Mouse (Mus musculus) MEL (cell line): ENCODE measurements at regions not wholly inside any gene's neighbourhood (a gene's known extent, or its start where the extent isn't known, plus 50 kb on each side); places are given as distances from the start of the nearest gene placed in this dataset.

ENCODE experiments used
- DNase-seq: peaks from one replicate; pipeline ENCODE4 v3.0.0; 2011; ENCODE audit warnings: low read depth, low spot score
- H3K27ac ChIP-seq: 2 replicates; pipeline ENCODE4 v1.5.1; 2012; ENCODE audit warnings: low read depth, mild to moderate bottlenecking, control low read depth, low read length, moderate library complexity; ENCODE audit not compliant: control insufficient read depth
- H3K27me3 ChIP-seq, 2 experiments: fragments of 150-350 bp in 1 of 2; sonication (generic) in 1 of 2; 2 replicates each; pipeline ENCODE4 v1.6.1; 2012; ENCODE audit warnings: low read length in 2 of 2, mild to moderate bottlenecking in 2 of 2, improper control_type of control experiment in 1 of 2, moderate library complexity in 1 of 2; ENCODE audit not compliant: insufficient read depth in 2 of 2, control insufficient read depth in 1 of 2
- H3K36me3 ChIP-seq, 2 experiments: 2 replicates each; pipeline ENCODE4 v1.6.1; 2012 to 2014; ENCODE audit warnings: low read length in 2 of 2, improper control_type of control experiment in 1 of 2, inconsistent platforms in 1 of 2, mild to moderate bottlenecking in 1 of 2; ENCODE audit not compliant: insufficient read depth in 2 of 2, control insufficient read depth in 1 of 2
- H3K4me1 ChIP-seq, 2 experiments: fragments of 150-350 bp in 1 of 2; sonication (generic) in 1 of 2; 2 replicates each; pipeline ENCODE4 v1.6.1; 2012; ENCODE audit warnings: low read length in 2 of 2, improper control_type of control experiment in 1 of 2, mild to moderate bottlenecking in 1 of 2; ENCODE audit not compliant: insufficient read depth in 2 of 2, control insufficient read depth in 1 of 2
- H3K4me3 ChIP-seq, 2 experiments: fragments of 150-350 bp in 1 of 2; sonication (generic) in 1 of 2; 2 replicates each; pipeline ENCODE4 v1.5.1; 2012; ENCODE audit warnings: low read depth in 2 of 2, low read length in 2 of 2, mild to moderate bottlenecking in 2 of 2, moderate library complexity in 2 of 2, control low read depth in 1 of 2, improper control_type of control experiment in 1 of 2; ENCODE audit not compliant: control insufficient read depth in 1 of 2, insufficient read depth in 1 of 2
- H3K79me2 ChIP-seq: 2 replicates; pipeline ENCODE4 v1.6.1; 2012; ENCODE audit warnings: mild to moderate bottlenecking, low read length, moderate library complexity; ENCODE audit not compliant: control insufficient read depth, poor library complexity, insufficient read depth
- H3K9ac ChIP-seq: 2 replicates; pipeline ENCODE4 v1.6.1; 2012; ENCODE audit warnings: low read depth, mild to moderate bottlenecking, control low read depth, low read length, moderate library complexity; ENCODE audit not compliant: control insufficient read depth, poor library complexity, severe bottlenecking
- H3K9me3 ChIP-seq: fragments of 150-350 bp; sonication (generic); replicated peaks from 2 replicates; pipeline ENCODE4 v1.6.1; 2012; ENCODE audit warnings: mild to moderate bottlenecking, low read length, improper control_type of control experiment, moderate library complexity; ENCODE audit not compliant: insufficient read depth
- CHD2 ChIP-seq: IDR thresholded peaks from 2 replicates; pipeline ENCODE4 v1.6.1; 2011; ENCODE audit warnings: low read length, improper control_type of control experiment
- CTCF ChIP-seq, 3 experiments: IDR thresholded peaks in 2 of 3; conservative IDR thresholded peaks in 1 of 3; 2 replicates each; pipeline ENCODE4 v1.5.1; 2011 to 2012; ENCODE audit warnings: low read length in 3 of 3, low read depth in 2 of 3, mild to moderate bottlenecking in 2 of 3, improper control_type of control experiment in 1 of 3, inconsistent platforms in 1 of 3, mixed read lengths in 1 of 3, moderate library complexity in 1 of 3; ENCODE audit not compliant: control insufficient read depth in 1 of 3, insufficient read depth in 1 of 3, poor library complexity in 1 of 3, severe bottlenecking in 1 of 3
- ELF1 ChIP-seq: IDR thresholded peaks from 2 replicates; pipeline ENCODE4 v1.6.1; 2014; ENCODE audit warnings: low read depth, mild to moderate bottlenecking, inconsistent platforms, low read length, improper control_type of control experiment, moderate library complexity
- ETS1 ChIP-seq: IDR thresholded peaks from 2 replicates; pipeline ENCODE4 v1.6.1; 2012; ENCODE audit warnings: low read depth, mild to moderate bottlenecking, inconsistent platforms, low read length, improper control_type of control experiment, moderate library complexity
- GABPA ChIP-seq: IDR thresholded peaks from 2 replicates; pipeline ENCODE4 v1.6.1; 2012; ENCODE audit warnings: low read depth, mild to moderate bottlenecking, inconsistent platforms, low read length, improper control_type of control experiment, moderate library complexity
- GATA1 ChIP-seq: IDR thresholded peaks from 2 replicates; pipeline ENCODE4 v1.6.1; 2011; ENCODE audit warnings: low read depth, low read length, improper control_type of control experiment
- KAT2A ChIP-seq: conservative IDR thresholded peaks from 2 replicates; pipeline ENCODE4 v1.6.1; 2012; ENCODE audit warnings: low read depth, low read length, improper control_type of control experiment, inconsistent platforms
- MAX ChIP-seq: IDR thresholded peaks from 2 replicates; pipeline ENCODE4 v1.6.1; 2011; ENCODE audit warnings: low read length, improper control_type of control experiment
- MAZ ChIP-seq: IDR thresholded peaks from 2 replicates; pipeline ENCODE4 v1.6.1; 2012; ENCODE audit warnings: low read depth, mild to moderate bottlenecking, inconsistent platforms, low read length, improper control_type of control experiment
- MYB ChIP-seq: IDR thresholded peaks from 2 replicates; pipeline ENCODE4 v1.6.1; 2011; ENCODE audit warnings: mild to moderate bottlenecking, low read depth, low read length, improper control_type of control experiment
- MYC ChIP-seq: IDR thresholded peaks from 2 replicates; pipeline ENCODE4 v1.6.1; 2011; ENCODE audit warnings: low read depth, mild to moderate bottlenecking, low read length, improper control_type of control experiment, moderate library complexity
- NELFE ChIP-seq: IDR thresholded peaks from 2 replicates; pipeline ENCODE4 v1.6.1; 2011; ENCODE audit warnings: low read depth, low read length, improper control_type of control experiment
- POLR2A ChIP-seq, 2 experiments: IDR thresholded peaks; 2 replicates each; pipeline ENCODE4 v1.6.1; 2011 to 2012; ENCODE audit warnings: low read length in 2 of 2, mild to moderate bottlenecking in 2 of 2, control low read depth in 1 of 2, improper control_type of control experiment in 1 of 2, low read depth in 1 of 2, moderate library complexity in 1 of 2; ENCODE audit not compliant: control insufficient read depth in 1 of 2, insufficient read depth in 1 of 2, poor library complexity in 1 of 2
- POLR2AphosphoS2 ChIP-seq: IDR thresholded peaks from 2 replicates; pipeline ENCODE4 v1.6.1; 2011; ENCODE audit warnings: low read length, improper control_type of control experiment
- POLR2AphosphoS5 ChIP-seq: IDR thresholded peaks from 2 replicates; pipeline ENCODE4 v1.6.1; 2012; ENCODE audit warnings: low read depth, borderline replicate concordance, mild to moderate bottlenecking, inconsistent platforms, low read length, moderate library complexity, mixed read lengths
- RAD21 ChIP-seq: IDR thresholded peaks from 2 replicates; pipeline ENCODE4 v1.6.1; 2011; ENCODE audit warnings: mild to moderate bottlenecking, low read depth, low read length, improper control_type of control experiment
- RCOR1 ChIP-seq: IDR thresholded peaks from 2 replicates; pipeline ENCODE4 v1.6.1; 2012; ENCODE audit warnings: low read depth, mild to moderate bottlenecking, inconsistent platforms, low read length, improper control_type of control experiment
- SIN3A ChIP-seq: IDR thresholded peaks from 2 replicates; pipeline ENCODE4 v1.6.1; 2012; ENCODE audit warnings: low read length, improper control_type of control experiment, inconsistent platforms
- TAL1 ChIP-seq: IDR thresholded peaks from 2 replicates; pipeline ENCODE4 v1.6.1; 2012; ENCODE audit warnings: mild to moderate bottlenecking, inconsistent platforms, low read length, moderate library complexity, mixed read lengths
- TBP ChIP-seq: IDR thresholded peaks from 2 replicates; pipeline ENCODE4 v1.8.0; 2011; ENCODE audit warnings: low read depth, low read length, improper control_type of control experiment
- TCF12 ChIP-seq: IDR thresholded peaks from 2 replicates; pipeline ENCODE4 v1.6.1; 2014; ENCODE audit warnings: low read depth, mild to moderate bottlenecking, inconsistent platforms, low read length, improper control_type of control experiment, moderate library complexity
- UBTF ChIP-seq: IDR thresholded peaks from 2 replicates; pipeline ENCODE4 v1.6.1; 2012; ENCODE audit warnings: low read depth, mild to moderate bottlenecking, inconsistent platforms, low read length, improper control_type of control experiment, moderate library complexity, borderline replicate concordance; ENCODE audit not compliant: insufficient read depth
- USF1 ChIP-seq: IDR thresholded peaks from 2 replicates; pipeline ENCODE4 v1.6.1; 2014; ENCODE audit warnings: low read depth, mild to moderate bottlenecking, inconsistent platforms, low read length, improper control_type of control experiment, moderate library complexity
- USF2 ChIP-seq, 2 experiments: IDR thresholded peaks; 2 replicates each; pipeline ENCODE4 v1.6.1; 2011 to 2012; ENCODE audit warnings: improper control_type of control experiment in 2 of 2, low read length in 2 of 2, borderline replicate concordance in 1 of 2, inconsistent platforms in 1 of 2, low read depth in 1 of 2, mild to moderate bottlenecking in 1 of 2; ENCODE audit not compliant: insufficient read depth in 1 of 2
- ZC3H11A ChIP-seq: IDR thresholded peaks from 2 replicates; pipeline ENCODE4 v1.6.1; 2012; ENCODE audit warnings: low read depth, mild to moderate bottlenecking, inconsistent platforms, low read length, improper control_type of control experiment
- ZKSCAN1 ChIP-seq: IDR thresholded peaks from 2 replicates; pipeline ENCODE4 v1.6.1; 2012; ENCODE audit warnings: low read depth, mild to moderate bottlenecking, inconsistent platforms, low read length, improper control_type of control experiment, moderate library complexity
- ZNF384 ChIP-seq: IDR thresholded peaks from 2 replicates; pipeline ENCODE4 v1.6.1; 2012; ENCODE audit warnings: low read depth, mild to moderate bottlenecking, inconsistent platforms, low read length, improper control_type of control experiment

GRCm38 (mm10) chr16:12438622-12439021 is 454.7 kb downstream of the Shisa9 start:
- H3K27me3 ChIP-seq, result no peaks in the 10 kb centered on the region
- no peak overlapping the region for H3K9ac ChIP-seq
- no peak for DNase-seq
- H3K4me3 ChIP-seq, result no peak overlapping the region
- no peaks in the 10 kb centered on the region for H3K9me3 ChIP-seq
- H3K79me2 ChIP-seq, result no peaks in the 10 kb centered on the region
- no peaks in the 10 kb centered on the region for H3K36me3 ChIP-seq
- H3K27ac ChIP-seq, result no peak overlapping the region
- no peaks in the 10 kb centered on the region for H3K4me1 ChIP-seq
- TF ChIP-seq POLR2A (IDR thresholded peaks at IDR 0.05; ENCODE audit: control insufficient read depth in 1 of 2, insufficient read depth in 1 of 2, low read depth in 1 of 2, low read length in 2 of 2, poor library complexity in 1 of 2), result no peak
- no peak for TF ChIP-seq TAL1
- no peak for TF ChIP-seq TBP
- no peak for TF ChIP-seq MYB
- no peak for TF ChIP-seq POLR2AphosphoS5
- no peak for TF ChIP-seq UBTF
- no peak for TF ChIP-seq ETS1
- TF ChIP-seq KAT2A, result no peak
- TF ChIP-seq ELF1, result no peak
- TF ChIP-seq NELFE, result no peak
- TF ChIP-seq GATA1, result no peak
- TF ChIP-seq TCF12, result no peak
- no peak for TF ChIP-seq RAD21
- no peak for TF ChIP-seq GABPA
- TF ChIP-seq RCOR1, result no peak
- no peak for TF ChIP-seq SIN3A
- no peak for TF ChIP-seq USF2 (IDR thresholded peaks at IDR 0.05; ENCODE audit: borderline replicate concordance in 1 of 2, insufficient read depth in 1 of 2, low read depth in 1 of 2, low read length in 2 of 2)
- TF ChIP-seq MYC, result no peak
- TF ChIP-seq CTCF (IDR thresholded peaks at IDR 0.05 in 2 of 3, conservative IDR thresholded peaks at IDR 0.05 in 1 of 3; ENCODE audit: control insufficient read depth in 1 of 3, insufficient read depth in 1 of 3, low read depth in 2 of 3, low read length in 3 of 3, poor library complexity in 1 of 3, severe bottlenecking in 1 of 3), result no peak
- TF ChIP-seq, all 39 proteins: peak for 0

- H3K4me3 ChIP-seq, result no peak overlapping the region
These were observed 470.9 kb downstream of the Shisa9 start for GRCm38 (mm10) chr16:12454791-12455190.

More at GRCm38 (mm10) chr16:12454791-12455190, 470.9 kb downstream of the Shisa9 start:
- TF ChIP-seq USF1, result no peak
- no peak for TF ChIP-seq ZNF384
- no peak for TF ChIP-seq GABPA
- no peak for TF ChIP-seq ELF1
- TF ChIP-seq ZC3H11A, result no peak
- no peak for TF ChIP-seq CHD2
- no peak for TF ChIP-seq RCOR1
- no peak for TF ChIP-seq KAT2A
- TF ChIP-seq TBP, result no peak
- TF ChIP-seq RAD21, result no peak
- TF ChIP-seq POLR2AphosphoS2, result no peak
- TF ChIP-seq MAZ, result no peak
- TF ChIP-seq MAX, result no peak
- TF ChIP-seq POLR2AphosphoS5, result no peak
- TF ChIP-seq TCF12, result no peak
- no peak for TF ChIP-seq ZKSCAN1
- H3K36me3 ChIP-seq, result no peaks in the 10 kb centered on the region
- H3K4me1 ChIP-seq, result no peaks in the 10 kb centered on the region
- no peaks in the 10 kb centered on the region for H3K9me3 ChIP-seq
- H3K27me3 ChIP-seq, result no peaks in the 10 kb centered on the region
- no peak overlapping the region for H3K9ac ChIP-seq
- no peak overlapping the region for H3K27ac ChIP-seq
- no peaks in the 10 kb centered on the region for H3K79me2 ChIP-seq
- DNase-seq, result no peak
